Mouse (Mus musculus) hindbrain, embryonic 11.5 days (tissue): ENCODE measurements around the gene Rnf145. TPM values are rescaled to one million over a fixed set of nuclear protein-coding genes. Genes with fewer than 3 reads are reported as not detected.

Experiments used
- ATAC-seq: fragments of 200-750 bp; cut with Nextera tagmentation; 2 replicates; pipeline ENCODE4 v1.8.0; 2017; ENCODE audit warnings: mild to moderate bottlenecking, moderate TSS enrichment, moderate library complexity; ENCODE audit not compliant: low FRiP score
- DNase-seq: peaks from one replicate; pipeline ENCODE4 v3.0.0-alpha.2; 2015; ENCODE audit warnings: low spot score
- H3K27ac ChIP-seq: fragments of 300-500 bp; sonication (generic); 2 replicates; pipeline ENCODE4 v1.5.1; 2014; ENCODE audit warnings: mild to moderate bottlenecking, low read depth, low read length
- H3K27me3 ChIP-seq: fragments of 300-500 bp; sonication (generic); 2 replicates; pipeline ENCODE4 v1.6.1; 2014; ENCODE audit warnings: mild to moderate bottlenecking, low read length, moderate library complexity, mixed read lengths; ENCODE audit not compliant: control insufficient read depth, insufficient read depth
- H3K36me3 ChIP-seq: fragments of 300-500 bp; sonication (generic); 2 replicates; pipeline ENCODE4 v1.6.1; 2014; ENCODE audit warnings: mild to moderate bottlenecking, low read length, moderate library complexity, mixed read lengths; ENCODE audit not compliant: control insufficient read depth, insufficient read depth
- H3K4me1 ChIP-seq: fragments of 300-500 bp; sonication (generic); replicated peaks from 2 replicates; pipeline ENCODE4 v1.6.1; 2014; ENCODE audit warnings: low read length, mixed read lengths; ENCODE audit not compliant: control insufficient read depth, insufficient read depth
- H3K4me2 ChIP-seq: fragments of 300-500 bp; sonication (generic); replicated peaks from 2 replicates; pipeline ENCODE4 v1.6.1; 2014; ENCODE audit warnings: mild to moderate bottlenecking, low read depth, low read length
- H3K4me3 ChIP-seq: fragments of 300-500 bp; sonication (generic); 2 replicates; pipeline ENCODE4 v1.5.1; 2014; ENCODE audit warnings: low read depth, low read length
- H3K9ac ChIP-seq: fragments of 300-500 bp; sonication (generic); 2 replicates; pipeline ENCODE4 v1.6.1; 2014; ENCODE audit warnings: low read depth, low read length
- H3K9me3 ChIP-seq: fragments of 300-500 bp; sonication (generic); 2 replicates; pipeline ENCODE4 v1.6.1; 2016; ENCODE audit warnings: low read length; ENCODE audit not compliant: control insufficient read depth
- WGBS: fragments of 180-500 bp; shearing (Covaris S2); extraction: QIAGEN DNeasy Blood & Tissue Kit; methylation state at CpG from one replicate; pipeline ENCODE4 v1.1.7; 2014; 5-methylcytosine and 5-hydroxymethylcytosine counted together
- polyA plus RNA-seq: library from polyadenylated mRNA; unstranded; fragments of >200 nt; fragmentation: Nextera tagmentation; extraction: Ambion mirVana; gene quantifications from 2 replicates; pipeline ENCODE4 v1.2.1, GENCODE M21; 2014

Rnf145 gene
- polyA plus RNA-seq, 1 experiment from 2014 or later, result 129 TPM

- Histone ChIP-seq H3K27ac (no peak overlapping the region), H3K36me3 (no peaks in the 10 kb centered on the region), H3K9me3 (no peaks in the 10 kb centered on the region), H3K27me3 (peaks cover 12% of the 10 kb centered on the region), H3K9ac (no peak overlapping the region), H3K4me1 (peaks cover 4% of the 10 kb centered on the region; the same call in 1 of the 2 replicates), H3K4me3 (no peak overlapping the region), H3K4me2 (no peak overlapping the region)
- DNase-seq (no peak), ATAC-seq (no peak)
- 7% methylated on average over 10 of the region's 10 CpGs for WGBS
These were observed 93.4 kb downstream of the Rnf145 start for GRCm38 (mm10) chr11:44612156-44612555.

GRCm38 (mm10) chr11:44612681-44613410, 94.1 kb downstream of the Rnf145 start:
- H3K27ac ChIP-seq, result no peak overlapping the region
- DNase-seq, result peak; percentile 57

GRCm38 (mm10) chr11:44613411-44614180, 94.8 kb downstream of the Rnf145 start:
- Histone ChIP-seq H3K27me3 (peaks cover 12% of the 10 kb centered on the region), H3K9ac (peak overlapping the region; percentile 55), H3K4me3 (peak overlapping the region; percentile 28), H3K36me3 (no peaks in the 10 kb centered on the region), H3K4me1 (peaks cover 4% of the 10 kb centered on the region; the same call in 1 of the 2 replicates), H3K4me2 (peak overlapping the region; percentile 62), H3K27ac (no peak overlapping the region), H3K9me3 (no peaks in the 10 kb centered on the region)
- ATAC-seq (no peak), DNase-seq (peak; percentile 54)
- 8% methylated on average over 14 of the region's 14 CpGs for WGBS

More at GRCm38 (mm10) chr11:44612681-44613410, 94.1 kb downstream of the Rnf145 start:
- peak overlapping the region; percentile 62 for H3K4me2 ChIP-seq
- no peaks in the 10 kb centered on the region for H3K9me3 ChIP-seq
- peak overlapping the region; percentile 28 for H3K4me3 ChIP-seq
- H3K36me3 ChIP-seq, result no peaks in the 10 kb centered on the region
- WGBS, result under 1% methylated on average over 38 of the region's 38 CpGs
- peaks cover 4% of the 10 kb centered on the region; the same call in 1 of the 2 replicates for H3K4me1 ChIP-seq
- no peak for ATAC-seq
- peak overlapping the region; percentile 55 for H3K9ac ChIP-seq
- peaks cover 12% of the 10 kb centered on the region for H3K27me3 ChIP-seq

Other genes with a start within 250 kb of the Rnf145 start
- gene Il12b, start 118.9 kb upstream of the Rnf145 start, polyA plus RNA-seq, result not detected in 2 replicates
- 78.9 and 85.8 TPM in 2 replicates for gene Ublcp1, start 48.5 kb upstream of the Rnf145 start, polyA plus RNA-seq
- 102 and 111 TPM in 2 replicates for gene Ebf1, start 98.4 kb downstream of the Rnf145 start, polyA plus RNA-seq